Mouse (Mus musculus): ENCODE measurements around the gene 4632433K11Rik. TPM values are rescaled to one million over a fixed set of nuclear protein-coding genes. Genes with fewer than 3 reads are reported as not detected.

Gene 4632433K11Rik
- polyA plus RNA-seq, 1 experiment = not detected

GRCm38 (mm10) chr7:5037026-5037425, 3.1 kb downstream of the 4632433K11Rik start:
- H3K36me3 ChIP-seq (ENCODE audit: control insufficient read depth) = peaks cover 30% of the 10 kb centered on the region
- peaks cover 27% of the 10 kb centered on the region for H3K4me1 ChIP-seq (ENCODE audit: control insufficient read depth)
- peaks cover 8% of the 10 kb centered on the region for H3K9me3 ChIP-seq (ENCODE audit: control insufficient read depth, low read length)
- no peaks in the 10 kb centered on the region for H3K27me3 ChIP-seq (ENCODE audit: control insufficient read depth)
- H3K4me3 ChIP-seq (replicated peaks) = no peak overlapping the region
- TF ChIP-seq GATA1 (IDR thresholded peaks at IDR 0.05; ENCODE audit: low read length) (no peak), TAL1 (IDR thresholded peaks at IDR 0.05; ENCODE audit: low read length) (no peak)

GRCm38 (mm10) chr7:5037467-5037866, 3.5 kb downstream of the 4632433K11Rik start:
- Histone ChIP-seq H3K36me3 (ENCODE audit: control insufficient read depth) (peaks cover 26% of the 10 kb centered on the region), H3K27me3 (ENCODE audit: control insufficient read depth) (no peaks in the 10 kb centered on the region), H3K4me3 (replicated peaks) (peak overlapping the region; percentile 88), H3K4me1 (ENCODE audit: control insufficient read depth) (peaks cover 27% of the 10 kb centered on the region), H3K9me3 (ENCODE audit: control insufficient read depth, low read length) (peaks cover 5% of the 10 kb centered on the region; the same call in 1 of the 2 replicates)
- TF ChIP-seq TAL1 (IDR thresholded peaks at IDR 0.05; ENCODE audit: low read length) = no peak
- no peak for TF ChIP-seq GATA1 (IDR thresholded peaks at IDR 0.05; ENCODE audit: low read length)

GRCm38 (mm10) chr7:5038109-5038732, 4.3 kb downstream of the 4632433K11Rik start, which contains the start of gene Zfp784:
Gene Zfp784, minus strand, starts transcription at chr7:5038446.
- Histone ChIP-seq H3K27me3 (ENCODE audit: control insufficient read depth) (no peaks in the 10 kb centered on the region), H3K4me1 (ENCODE audit: control insufficient read depth) (peaks cover 27% of the 10 kb centered on the region), H3K9me3 (ENCODE audit: control insufficient read depth, low read length) (peaks cover 5% of the 10 kb centered on the region; the same call in 1 of the 2 replicates), H3K4me3 (replicated peaks) (peak within 1 kb of the TSS; percentile 88), H3K36me3 (ENCODE audit: control insufficient read depth) (peaks cover 19% of the 10 kb centered on the region)
- no peak for TF ChIP-seq TAL1 (IDR thresholded peaks at IDR 0.05; ENCODE audit: low read length)
- no peak for TF ChIP-seq GATA1 (IDR thresholded peaks at IDR 0.05; ENCODE audit: low read length)

GRCm38 (mm10) chr7:5038940-5039339, 5.0 kb downstream of the 4632433K11Rik start:
- Histone ChIP-seq H3K36me3 (ENCODE audit: control insufficient read depth) (peaks cover 14% of the 10 kb centered on the region), H3K27me3 (ENCODE audit: control insufficient read depth) (no peaks in the 10 kb centered on the region), H3K4me1 (ENCODE audit: control insufficient read depth) (peaks cover 27% of the 10 kb centered on the region), H3K4me3 (replicated peaks) (peak overlapping the region; percentile 88), H3K9me3 (ENCODE audit: control insufficient read depth, low read length) (peaks cover 5% of the 10 kb centered on the region; the same call in 1 of the 2 replicates)
- no peak for TF ChIP-seq TAL1 (IDR thresholded peaks at IDR 0.05; ENCODE audit: low read length)
- no peak for TF ChIP-seq GATA1 (IDR thresholded peaks at IDR 0.05; ENCODE audit: low read length)

GRCm38 (mm10) chr7:5044981-5045380, 11.1 kb downstream of the 4632433K11Rik start:
- H3K4me3 ChIP-seq (replicated peaks) = no peak overlapping the region
- TF ChIP-seq TAL1 (IDR thresholded peaks at IDR 0.05; ENCODE audit: low read length) = no peak
- TF ChIP-seq GATA1 (IDR thresholded peaks at IDR 0.05; ENCODE audit: low read length) = no peak

GRCm38 (mm10) chr7:5046112-5046511, 12.2 kb downstream of the 4632433K11Rik start:
- no peak overlapping the region for H3K4me3 ChIP-seq (replicated peaks)
- peaks cover 27% of the 10 kb centered on the region for H3K27me3 ChIP-seq (ENCODE audit: control insufficient read depth)
- peaks cover 5% of the 10 kb centered on the region for H3K9me3 ChIP-seq (ENCODE audit: control insufficient read depth, low read length)
- no peak for TF ChIP-seq TAL1 (IDR thresholded peaks at IDR 0.05; ENCODE audit: low read length)
- no peak for TF ChIP-seq GATA1 (IDR thresholded peaks at IDR 0.05; ENCODE audit: low read length)
- no peaks in the 10 kb centered on the region for H3K4me1 ChIP-seq (ENCODE audit: control insufficient read depth)
- H3K36me3 ChIP-seq (ENCODE audit: control insufficient read depth) = no peaks in the 10 kb centered on the region; the same call in 1 of the 2 replicates

More at GRCm38 (mm10) chr7:5044981-5045380, 11.1 kb downstream of the 4632433K11Rik start:
- H3K4me1 ChIP-seq (ENCODE audit: control insufficient read depth) = no peaks in the 10 kb centered on the region; the same call in 1 of the 2 replicates
- peaks cover 5% of the 10 kb centered on the region for H3K9me3 ChIP-seq (ENCODE audit: control insufficient read depth, low read length)
- no peaks in the 10 kb centered on the region; the same call in none of the 2 replicates for H3K36me3 ChIP-seq (ENCODE audit: control insufficient read depth)
- peaks cover 16% of the 10 kb centered on the region for H3K27me3 ChIP-seq (ENCODE audit: control insufficient read depth)

- Histone ChIP-seq H3K9me3 (ENCODE audit: control insufficient read depth, low read length) (peaks cover 10% of the 10 kb centered on the region), H3K36me3 (ENCODE audit: control insufficient read depth) (no peaks in the 10 kb centered on the region), H3K4me3 (replicated peaks) (no peak overlapping the region), H3K4me1 (ENCODE audit: control insufficient read depth) (peaks cover 5% of the 10 kb centered on the region), H3K27me3 (ENCODE audit: control insufficient read depth) (peaks cover 39% of the 10 kb centered on the region)
- TF ChIP-seq GATA1 (IDR thresholded peaks at IDR 0.05; ENCODE audit: low read length) = no peak
- no peak for TF ChIP-seq TAL1 (IDR thresholded peaks at IDR 0.05; ENCODE audit: low read length)
Observed at GRCm38 (mm10) chr7:5047313-5047712, 13.4 kb downstream of the 4632433K11Rik start.

GRCm38 (mm10) chr7:5051193-5052192, 17.6 kb downstream of the 4632433K11Rik start, which contains the start of gene Zfp580:
Gene Zfp580, plus strand, starts transcription at chr7:5051538.
- Histone ChIP-seq H3K4me1 (ENCODE audit: control insufficient read depth) (peaks cover 9% of the 10 kb centered on the region), H3K9me3 (ENCODE audit: control insufficient read depth, low read length) (peaks cover 21% of the 10 kb centered on the region)

More at GRCm38 (mm10) chr7:5051193-5052192, 17.6 kb downstream of the 4632433K11Rik start, which contains the start of gene Zfp580:
- Histone ChIP-seq H3K27me3 (ENCODE audit: control insufficient read depth) (peaks cover 81% of the 10 kb centered on the region), H3K4me3 (replicated peaks) (peak within 1 kb of the TSS; percentile 56), H3K36me3 (ENCODE audit: control insufficient read depth) (no peaks in the 10 kb centered on the region)
- no peak for TF ChIP-seq TAL1 (IDR thresholded peaks at IDR 0.05; ENCODE audit: low read length)
- TF ChIP-seq GATA1 (IDR thresholded peaks at IDR 0.05; ENCODE audit: low read length) = no peak
